Mouse (Mus musculus) bone marrow, adult 2 months (tissue): ENCODE measurements at regions not wholly inside any gene's neighbourhood (a gene's known extent, or its start where the extent isn't known, plus 50 kb on each side); places are given as distances from the start of the nearest gene placed in this dataset.

Source experiments
- CTCF ChIP-seq: fragments of 200-500 bp; IDR thresholded peaks from 2 replicates; pipeline ENCODE4 v1.5.1; 2011; ENCODE audit warnings: low read length, control low read depth; ENCODE audit not compliant: control insufficient read depth, insufficient read depth
- POLR2A ChIP-seq: fragments of 200-500 bp; IDR thresholded peaks from 2 replicates; pipeline ENCODE4 v1.6.1; 2011; ENCODE audit warnings: low read depth, mild to moderate bottlenecking, control low read depth, low read length, borderline replicate concordance; ENCODE audit not compliant: control insufficient read depth

- TF ChIP-seq CTCF = no peak
- TF ChIP-seq POLR2A = no peak
Measured at GRCm38 (mm10) chr11:31803319-31803891, 68.6 kb upstream of the Cpeb4 start.
